Mouse (Mus musculus) gastrocnemius, adult 18-20 months (tissue): ENCODE results near the gene Cdk14. TPM values are rescaled to one million over a fixed set of nuclear protein-coding genes. Genes with fewer than 3 reads are reported as not detected.

Source experiments
- DNase-seq: peaks from one replicate; pipeline ENCODE4 v3.0.0; 2021; ENCODE audit warnings: low spot score
- total RNA-seq, 2 experiments: library from RNA; stranded (reverse); gene quantifications; 2 replicates each; pipeline ENCODE4 v1.2.3; 2021

Cdk14 gene
- total RNA-seq, 2 experiments from 2014 or later = 2.8 to 2.9 TPM

DNA sequence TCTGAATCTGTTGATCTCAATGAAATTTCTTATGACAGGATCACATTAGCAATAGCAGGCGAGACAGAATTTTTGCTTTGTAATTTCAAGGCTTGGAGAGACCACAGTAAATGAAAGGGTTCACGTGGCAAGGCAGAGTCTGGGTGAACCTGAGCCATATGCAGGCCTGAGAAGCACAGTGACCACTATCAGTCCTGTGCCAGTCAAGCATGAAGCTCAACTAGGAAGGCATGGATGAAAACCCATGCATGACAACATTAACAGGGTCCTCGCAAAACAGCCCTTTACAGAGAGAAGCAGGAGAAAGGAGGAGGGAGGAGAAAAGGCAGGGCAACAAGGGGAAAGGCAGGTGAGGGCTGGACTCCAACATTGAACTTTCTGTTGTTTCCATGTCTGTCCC lies 311.1 kb downstream of the Cdk14 start:
- no peak for DNase-seq

DNA sequence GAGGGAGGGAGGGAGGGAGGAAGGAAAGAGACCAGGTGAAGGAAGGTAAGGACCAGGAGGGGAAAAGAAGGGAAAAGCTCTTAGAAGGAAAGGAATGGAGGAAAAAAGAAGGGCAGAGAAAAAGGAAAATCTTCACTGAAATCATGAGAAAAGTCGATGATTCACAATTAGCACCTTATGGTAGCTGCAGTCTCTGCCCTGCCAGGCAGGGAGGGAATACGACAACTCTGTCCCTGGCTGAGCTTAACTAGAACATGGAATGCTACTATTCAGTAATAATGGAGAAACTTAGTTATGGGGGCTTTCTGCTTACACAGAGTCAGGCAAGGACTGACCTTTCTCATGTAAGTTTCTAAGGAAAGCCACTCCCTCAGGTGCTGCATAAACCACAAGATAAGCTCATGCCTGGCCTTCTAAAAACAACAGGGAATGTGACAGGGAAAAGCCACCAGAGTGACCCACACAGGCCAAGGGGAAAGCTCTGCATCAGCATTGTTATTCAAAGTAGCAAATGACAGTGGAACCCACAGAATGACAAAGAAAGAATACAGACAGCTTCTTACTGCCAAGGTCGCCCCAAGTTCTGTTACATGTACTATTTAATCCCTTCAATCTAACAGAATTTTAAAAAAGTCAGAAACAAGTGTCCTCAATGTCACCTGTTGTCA lies 323.7 kb downstream of the Cdk14 start:
- no peak for DNase-seq

DNA sequence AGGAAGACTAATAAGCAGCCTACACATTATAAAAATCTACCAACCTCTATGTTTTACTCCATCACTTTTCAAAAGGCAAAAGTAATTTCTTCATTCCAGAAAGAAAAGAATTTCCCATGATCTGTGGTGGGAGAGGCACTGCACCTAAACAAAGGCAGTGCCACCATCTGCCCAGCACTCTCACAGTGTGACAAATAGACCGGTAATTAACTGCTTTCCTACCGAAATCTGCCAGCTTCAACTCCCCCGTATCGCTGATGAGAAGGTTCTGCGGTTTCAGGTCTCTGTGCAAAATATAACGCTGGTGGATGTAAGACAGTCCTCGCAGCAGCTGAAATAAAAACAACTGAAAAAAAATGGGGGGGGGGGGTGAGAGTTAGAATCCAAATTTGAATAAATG lies 327.4 kb downstream of the Cdk14 start:
- no peak for DNase-seq

DNA sequence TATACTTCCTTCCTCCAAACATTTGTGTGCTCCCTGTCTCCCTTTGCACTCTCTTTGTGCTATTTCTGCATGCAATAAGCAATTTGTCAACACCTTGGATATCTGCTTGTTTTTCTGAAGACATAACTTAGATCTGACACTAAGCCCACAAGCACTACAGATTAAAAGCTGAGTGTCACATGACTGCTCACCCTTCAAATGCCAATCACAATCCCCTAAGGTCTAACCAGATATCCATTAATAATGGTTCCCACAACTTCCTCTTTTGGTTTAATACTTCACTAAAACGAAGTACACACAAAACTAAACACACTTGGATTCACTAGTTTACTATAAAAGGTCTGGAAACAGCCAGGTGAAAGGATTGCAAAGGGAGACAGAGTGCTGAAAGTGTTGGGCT lies 348.6 kb downstream of the Cdk14 start:
- DNase-seq = no peak

GRCm38 (mm10) chr5:5064686-5065085 lies 355.4 kb downstream of the Cdk14 start:
- no peak for DNase-seq

- DNase-seq = no peak
Observed at GRCm38 (mm10) chr5:5056102-5056883, 363.8 kb downstream of the Cdk14 start.

- DNase-seq = no peak
Observed at GRCm38 (mm10) chr5:5055494-5055893, 364.6 kb downstream of the Cdk14 start.

DNA sequence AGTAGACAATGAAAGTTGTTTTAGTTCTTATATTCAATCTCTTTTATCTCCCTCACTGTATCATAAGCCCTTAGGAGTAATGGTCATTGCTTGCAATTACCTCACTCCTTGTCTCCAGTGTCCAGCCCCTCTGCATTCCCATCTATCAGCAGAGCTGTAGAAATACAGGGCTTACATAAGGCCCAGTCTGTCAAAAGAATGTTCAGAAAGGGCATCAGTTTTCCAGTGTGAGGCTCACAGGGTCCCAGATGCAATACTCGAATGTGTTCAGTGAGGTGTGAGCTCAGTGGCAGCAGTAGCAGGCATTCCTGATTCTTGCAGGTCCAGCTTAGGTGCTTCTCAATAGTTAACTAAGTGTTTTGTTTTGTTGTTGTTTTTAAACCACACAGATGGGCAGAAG lies 365.8 kb downstream of the Cdk14 start:
- DNase-seq = no peak

- no peak for DNase-seq
Observed at GRCm38 (mm10) chr5:5044326-5044725, 375.8 kb downstream of the Cdk14 start.

GRCm38 (mm10) chr5:5042735-5043134 lies 377.4 kb downstream of the Cdk14 start:
- no peak for DNase-seq

- no peak for DNase-seq
Observed at GRCm38 (mm10) chr5:5041480-5041879, 378.6 kb downstream of the Cdk14 start.

DNA sequence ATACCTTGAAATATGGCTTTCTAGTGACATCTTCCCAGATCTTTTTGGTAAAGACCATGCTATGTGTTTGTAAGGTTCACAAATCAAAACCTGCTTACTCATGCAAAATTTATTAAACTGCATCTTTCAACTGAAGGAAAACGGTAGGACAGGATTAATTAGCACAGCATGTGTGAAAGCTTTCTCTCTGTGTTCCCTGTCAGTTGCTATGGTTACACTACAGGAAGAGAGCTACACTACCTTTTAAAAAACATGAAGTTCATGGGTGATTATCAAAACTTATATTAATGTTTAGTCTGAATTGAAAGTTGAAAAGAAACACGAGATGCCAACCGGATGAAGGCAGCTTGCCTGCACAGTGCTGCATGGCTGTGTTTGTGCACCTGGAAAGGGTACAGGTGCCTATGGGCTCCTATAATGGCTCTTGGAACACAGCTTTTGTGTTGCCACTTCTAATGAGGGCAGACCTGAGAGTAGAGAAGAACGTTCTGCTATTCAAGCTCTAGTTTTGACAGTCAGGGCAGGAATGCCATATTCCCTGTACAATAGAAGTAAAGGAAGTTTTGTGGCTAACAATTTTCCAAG lies 380.3 kb downstream of the Cdk14 start:
- DNase-seq = no peak

DNA sequence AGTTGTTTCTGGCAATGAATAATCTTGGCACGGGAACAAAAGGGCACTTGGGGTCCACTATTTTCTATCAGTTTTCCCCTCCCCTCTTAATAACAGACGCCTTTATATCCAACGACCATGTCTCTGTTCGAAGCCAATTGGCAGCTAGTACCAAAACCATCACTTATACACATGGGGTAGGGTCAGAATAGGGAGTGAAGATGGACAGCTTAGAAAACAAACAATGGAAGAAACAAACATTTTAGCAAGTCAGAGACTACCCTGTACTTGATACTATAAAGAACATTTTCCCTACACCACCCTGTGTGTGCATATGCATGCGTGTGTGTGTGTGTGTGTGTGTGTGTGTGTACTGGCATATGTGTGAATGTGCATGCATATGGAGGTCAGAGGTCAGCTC lies 386.7 kb downstream of the Cdk14 start:
- DNase-seq = no peak

DNA sequence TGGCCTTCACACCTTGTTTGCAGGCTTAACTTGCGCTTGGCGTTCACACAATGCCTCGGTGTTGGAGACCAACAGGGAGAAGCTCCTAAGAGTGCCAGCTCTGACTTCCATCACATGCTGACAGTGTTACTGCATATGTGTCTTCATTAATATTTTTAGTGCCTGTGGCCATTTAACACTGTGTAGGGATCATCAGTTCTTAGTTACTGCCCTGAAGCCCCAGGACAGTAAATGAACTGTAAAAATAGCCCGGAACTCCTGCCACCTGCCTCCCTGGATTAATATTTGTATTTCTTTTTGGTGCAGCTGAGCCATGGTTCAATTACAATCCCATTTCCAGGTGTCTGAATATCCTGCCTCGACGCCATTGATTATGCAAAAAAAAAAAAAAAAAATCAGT lies 387.3 kb downstream of the Cdk14 start:
- no peak for DNase-seq

DNA sequence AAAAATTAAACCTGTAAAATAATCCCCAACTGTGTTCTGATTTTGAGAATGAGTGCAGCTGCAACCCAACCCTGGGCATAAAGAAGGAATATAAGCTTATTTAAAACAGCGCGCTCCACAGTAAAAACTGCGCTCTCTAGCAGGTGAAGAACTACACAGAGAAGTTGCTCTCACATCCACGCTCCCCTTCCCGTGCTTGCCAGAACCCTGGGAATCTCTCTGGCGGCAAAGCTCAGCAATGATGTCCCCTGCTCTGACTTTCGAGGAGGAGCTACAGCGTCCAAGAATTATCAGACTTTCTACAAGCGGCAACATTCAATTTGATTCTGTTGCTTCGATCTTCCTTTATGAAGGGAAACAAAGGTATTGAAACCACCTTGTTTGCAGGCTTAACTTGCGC lies 387.7 kb downstream of the Cdk14 start:
- no peak for DNase-seq

GRCm38 (mm10) chr5:5030431-5030830 lies 389.7 kb downstream of the Cdk14 start:
- no peak for DNase-seq

GRCm38 (mm10) chr5:5018959-5019358 lies 401.2 kb downstream of the Cdk14 start:
- DNase-seq = no peak

GRCm38 (mm10) chr5:5018242-5018641 lies 401.9 kb downstream of the Cdk14 start:
- DNase-seq = no peak

DNA sequence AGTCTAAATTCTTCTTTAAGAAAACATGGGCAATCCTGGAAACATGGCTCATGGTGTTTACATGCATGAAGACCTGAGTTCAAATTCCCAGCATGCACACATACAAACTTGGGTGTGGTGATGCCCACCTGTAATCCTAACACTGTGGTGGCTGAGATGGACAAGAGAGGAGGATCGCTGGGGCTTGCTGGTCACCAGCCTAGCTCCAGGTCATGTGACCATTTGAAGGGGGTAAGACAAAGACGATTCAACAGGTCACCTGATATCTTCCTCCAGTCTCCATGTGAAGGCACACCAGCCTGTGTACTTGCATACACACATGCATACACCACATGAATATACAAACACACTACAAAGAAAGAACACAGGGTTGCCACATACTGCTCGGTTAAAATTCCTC lies 406.3 kb downstream of the Cdk14 start:
- no peak for DNase-seq

DNA sequence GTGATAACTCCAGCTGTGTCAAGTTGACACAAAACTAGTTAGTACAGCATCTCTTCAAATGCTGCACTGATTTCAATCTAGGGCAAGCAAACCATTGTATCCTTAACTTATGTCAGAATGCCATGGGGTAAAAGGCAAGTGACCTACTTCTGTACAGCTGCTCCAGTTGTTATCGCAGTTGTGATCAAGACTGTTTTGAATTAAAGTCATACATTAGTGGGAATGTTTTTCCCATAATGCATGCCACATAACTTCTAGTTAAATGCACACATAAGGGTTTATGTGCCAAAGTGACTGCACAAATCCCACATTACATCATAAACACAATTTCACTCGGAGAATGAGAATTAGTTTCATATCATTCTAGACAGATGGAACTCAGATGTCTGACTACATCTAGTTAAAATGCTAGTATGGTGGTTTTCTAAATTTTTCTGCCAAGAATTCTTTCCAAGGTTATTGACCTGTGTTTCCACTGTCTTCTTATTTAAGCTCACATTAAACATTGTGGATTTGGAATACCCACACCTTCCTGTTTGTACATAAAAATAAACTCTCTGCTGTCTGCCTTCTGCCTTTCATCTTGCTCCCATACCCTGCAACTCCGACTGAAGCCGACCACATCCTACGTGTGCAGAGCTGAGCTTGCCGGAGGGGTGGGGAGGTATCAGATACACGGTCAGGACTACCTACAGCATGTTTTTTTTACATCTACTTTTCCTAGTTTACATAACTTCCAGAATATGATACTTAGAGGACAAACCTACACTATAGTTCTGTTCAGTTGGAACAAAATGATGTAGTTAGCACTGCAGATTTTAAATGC lies 407.4 kb downstream of the Cdk14 start:
- DNase-seq = no peak

DNA sequence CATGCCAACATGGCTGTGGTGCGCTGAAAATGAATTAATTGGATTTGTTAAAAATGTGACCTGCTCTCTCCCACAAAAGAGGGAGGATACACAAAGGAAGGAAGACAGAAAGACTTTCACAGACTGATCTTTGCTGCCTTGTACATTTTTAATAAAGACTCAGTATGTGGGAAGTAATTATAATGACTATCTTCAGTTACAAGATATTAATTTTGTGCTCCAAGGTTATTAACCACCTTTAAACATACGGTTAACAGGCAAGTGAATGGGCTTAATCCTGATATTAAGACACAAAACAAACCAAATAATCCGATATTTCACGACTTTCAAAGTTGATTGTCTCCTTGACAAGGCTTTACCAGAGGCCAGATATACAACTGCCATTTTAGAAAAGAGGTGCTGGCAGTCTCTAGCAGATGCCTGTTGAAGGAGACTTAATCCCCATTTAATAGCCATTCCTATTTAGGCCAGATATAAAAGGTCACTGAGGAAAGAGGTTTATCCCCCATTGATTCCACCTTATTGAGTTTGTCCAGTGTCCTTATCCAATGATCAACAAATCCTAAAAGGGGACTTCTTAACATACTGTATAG lies 411.9 kb downstream of the Cdk14 start:
- no peak for DNase-seq
